Mouse (Mus musculus) C2C12 (cell line): ENCODE measurements around the gene Dscam.

Experiments
- CTCF ChIP-seq: IDR thresholded peaks from one replicate; pipeline ENCODE4 v1.5.1; 2011; ENCODE audit not compliant: control insufficient read depth, insufficient read depth, insufficient read length
- FOSL1 ChIP-seq: IDR thresholded peaks from one replicate; pipeline ENCODE4 v1.8.0; 2011; ENCODE audit warnings: mild to moderate bottlenecking, low read length; ENCODE audit not compliant: poor library complexity, insufficient read depth, severe bottlenecking
- MAX ChIP-seq: IDR thresholded peaks from one replicate; pipeline ENCODE4 v1.6.1; 2011; ENCODE audit warnings: mild to moderate bottlenecking, control low read depth
- MYOD1 ChIP-seq: IDR thresholded peaks from one replicate; pipeline ENCODE4 v1.6.1; 2011; ENCODE audit warnings: low read depth; ENCODE audit not compliant: control insufficient read depth, insufficient read length
- MYOG ChIP-seq: IDR thresholded peaks from one replicate; pipeline ENCODE4 v1.6.1; 2011; ENCODE audit not compliant: control insufficient read depth, insufficient read length; ENCODE audit errors: extremely low read depth
- USF1 ChIP-seq: IDR thresholded peaks from one replicate; pipeline ENCODE4 v1.6.1; 2011; ENCODE audit warnings: low read depth, mild to moderate bottlenecking, control low read depth, moderate library complexity

- no peak for TF ChIP-seq CTCF
- no peak for TF ChIP-seq MAX
- TF ChIP-seq USF1: no peak
- no peak for TF ChIP-seq MYOD1
- TF ChIP-seq MYOG: no peak
- no peak for TF ChIP-seq FOSL1
These were observed 72.0 kb downstream of the Dscam start for GRCm38 (mm10) chr16:97098508-97098907.
